Mouse (Mus musculus): ENCODE measurements around the gene Pitpnm3. TPM values are rescaled to one million over a fixed set of nuclear protein-coding genes. Genes with fewer than 3 reads are reported as not detected.

The Pitpnm3 gene
- under 1 TPM; under 0.01 to 0.04 TPM for polyA plus RNA-seq (2012; fragmentation: generic; extraction: Trizol)

DNA sequence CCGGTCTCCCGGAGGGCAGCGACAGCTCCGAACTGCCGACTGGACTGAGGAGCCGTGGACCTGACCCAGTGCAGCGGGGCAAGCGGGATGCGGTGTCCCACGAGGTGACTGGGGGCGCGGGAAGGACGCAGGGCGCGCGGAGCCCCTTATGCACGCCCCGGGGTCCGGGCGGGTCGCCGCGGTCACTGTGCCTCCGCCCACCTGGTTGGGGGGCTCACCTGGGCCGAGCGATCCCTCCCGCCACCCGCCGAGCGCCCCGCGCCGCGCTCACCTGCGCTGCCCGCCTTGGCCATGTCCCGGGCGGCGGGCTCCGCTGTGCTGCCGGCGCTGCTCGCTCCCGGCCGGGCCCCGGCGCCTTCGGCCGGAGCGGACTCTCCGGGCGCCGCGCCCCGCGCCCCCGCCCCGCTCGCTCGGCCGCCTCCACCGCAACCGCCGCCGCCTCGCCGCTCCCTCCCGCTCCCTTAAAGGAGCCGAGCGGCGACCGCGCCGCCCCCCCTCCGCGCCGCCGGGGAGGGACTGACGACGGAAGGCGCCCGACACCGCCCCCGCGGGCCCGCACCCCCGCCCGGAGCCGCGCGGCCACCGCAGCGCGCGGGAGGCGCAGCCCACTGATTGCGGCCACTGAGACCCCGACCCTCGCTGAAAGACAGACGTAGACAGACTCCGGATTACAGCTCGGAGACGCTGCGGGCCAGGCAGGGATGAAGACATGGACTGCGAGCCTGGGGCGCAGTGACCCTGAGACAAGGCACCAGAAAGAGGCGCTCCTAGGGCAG, at the start of gene Pitpnm3:
Gene Pitpnm3, minus strand, starts transcription at position 396 of the 776 bp plus-strand sequence.

DNA sequence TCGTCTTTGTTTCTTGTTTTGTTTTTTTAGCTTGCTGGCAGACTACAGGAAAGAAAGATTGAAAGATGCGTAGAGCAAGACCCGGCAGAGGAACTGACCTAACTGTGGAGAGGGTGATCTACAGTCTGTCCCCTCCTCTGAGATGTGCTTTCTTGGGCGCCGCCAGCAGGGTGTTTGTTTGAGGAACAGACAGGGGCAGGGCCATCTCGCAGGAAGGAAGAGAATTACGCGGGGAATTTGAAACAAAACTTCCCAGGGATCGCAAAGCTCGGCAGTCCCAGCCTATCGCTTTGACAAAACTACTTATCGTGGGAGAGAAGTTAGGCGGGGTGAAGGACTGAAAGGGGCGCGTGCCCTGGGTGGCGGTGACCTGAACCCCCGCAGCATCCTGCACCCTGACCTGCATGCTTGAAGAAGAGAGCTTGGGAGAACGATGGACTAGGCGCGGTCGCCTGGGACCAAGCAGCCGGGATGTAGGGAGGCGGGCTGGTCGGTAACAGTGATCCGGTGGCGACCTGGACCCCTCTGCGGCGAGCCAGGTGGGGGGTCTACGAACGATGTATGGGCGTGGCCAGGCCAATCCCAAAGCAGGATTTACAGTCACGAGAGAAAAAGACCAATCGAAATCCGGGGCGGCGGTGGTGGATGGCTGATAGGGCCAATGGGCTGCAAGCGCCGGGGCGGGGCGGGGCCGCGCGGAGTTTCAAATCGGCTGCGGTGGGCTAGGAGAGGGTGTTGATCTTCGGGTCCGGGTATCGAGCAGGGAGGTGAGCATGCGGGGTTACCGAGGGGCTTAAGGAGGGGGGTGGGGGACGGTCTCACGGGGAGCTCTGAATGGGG, 93.6 kb downstream of the Pitpnm3 start, which contains the start of gene Pimreg:
Gene Pimreg, plus strand, starts transcription at position 265 of the 840 bp plus-strand sequence.

DNA sequence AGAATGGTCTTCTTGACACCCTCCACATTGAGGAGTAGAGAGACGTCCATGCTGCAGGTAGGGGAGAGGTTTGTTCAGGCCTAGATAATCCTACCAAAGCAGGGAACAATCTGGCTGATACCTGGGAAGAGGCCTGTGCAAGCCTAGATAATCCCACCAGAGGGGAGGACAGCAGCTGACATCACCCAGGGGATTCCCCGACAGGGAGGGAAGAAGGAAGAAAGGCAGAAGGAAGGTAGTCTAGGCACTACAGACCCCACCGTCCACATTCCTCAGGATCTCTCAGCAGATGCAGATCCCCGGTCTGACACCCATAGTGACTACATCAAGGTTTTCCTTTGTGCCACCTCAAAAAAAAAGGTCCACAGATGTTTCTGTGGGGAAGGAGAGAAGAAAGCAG, 98.2 kb downstream of the Pitpnm3 start, which contains the start of gene Aipl1:
Gene Aipl1, minus strand, starts transcription at position 101 of the 400 bp plus-strand sequence.

Other genes with a start within 250 kb of the Pitpnm3 start
- under 1 TPM; 0.27 to 0.94 TPM for gene Aipl1, start 98.3 kb downstream of the Pitpnm3 start, polyA plus RNA-seq (2012; fragmentation: generic; extraction: Trizol)
- 100 to 1,000 TPM in 1 of 2 experiments, 10 to 100 TPM in 1; 65.4 to 164 TPM for gene Pimreg, start 93.7 kb downstream of the Pitpnm3 start, polyA plus RNA-seq (2012; fragmentation: generic; extraction: Trizol)
- under 1 TPM; 0.02 to 0.51 TPM for gene Gm43951, start 71.1 kb upstream of the Pitpnm3 start, polyA plus RNA-seq (2012; fragmentation: generic; extraction: Trizol)
- gene 4933427D14Rik, start 71.7 kb upstream of the Pitpnm3 start, polyA plus RNA-seq (2012; fragmentation: generic; extraction: Trizol) = 1 to 10 TPM in 1 of 2 experiments, under 1 TPM in 1; 0.66 to 5.7 TPM
- gene Txndc17, start 71.8 kb upstream of the Pitpnm3 start, polyA plus RNA-seq (2012; fragmentation: generic; extraction: Trizol) = 100 to 1,000 TPM in 1 of 2 experiments, 10 to 100 TPM in 1; 33.7 to 153 TPM
- gene Med31, start 79.8 kb upstream of the Pitpnm3 start, polyA plus RNA-seq (2012; fragmentation: generic; extraction: Trizol) = 10 to 100 TPM in 1 of 2 experiments, 1 to 10 TPM in 1; 3.2 to 18.8 TPM
- gene Slc13a5, start 131.4 kb upstream of the Pitpnm3 start, polyA plus RNA-seq (2012; fragmentation: generic; extraction: Trizol) = not detected
- 10 to 100 TPM in 1 of 2 experiments, 1 to 10 TPM in 1; 2.1 to 28.9 TPM for gene Xaf1, start 165.9 kb upstream of the Pitpnm3 start, polyA plus RNA-seq (2012; fragmentation: generic; extraction: Trizol)
- not detected for gene Fbxo39, start 178.7 kb upstream of the Pitpnm3 start, polyA plus RNA-seq (2012; fragmentation: generic; extraction: Trizol)
- not detected for gene Tekt1, start 226.7 kb upstream of the Pitpnm3 start, polyA plus RNA-seq (2012; fragmentation: generic; extraction: Trizol)